Mouse (Mus musculus): ENCODE measurements around the gene Scnm1. TPM values are rescaled to one million over a fixed set of nuclear protein-coding genes. Genes with fewer than 3 reads are reported as not detected.
A peak's percentile ranks its signal among the peaks of the same experiment; 100 is the strongest.

Gene Scnm1
- total and polyA plus RNA-seq, 3 experiments, result 28.3 to 46.8 (median 32.1) TPM

DNA sequence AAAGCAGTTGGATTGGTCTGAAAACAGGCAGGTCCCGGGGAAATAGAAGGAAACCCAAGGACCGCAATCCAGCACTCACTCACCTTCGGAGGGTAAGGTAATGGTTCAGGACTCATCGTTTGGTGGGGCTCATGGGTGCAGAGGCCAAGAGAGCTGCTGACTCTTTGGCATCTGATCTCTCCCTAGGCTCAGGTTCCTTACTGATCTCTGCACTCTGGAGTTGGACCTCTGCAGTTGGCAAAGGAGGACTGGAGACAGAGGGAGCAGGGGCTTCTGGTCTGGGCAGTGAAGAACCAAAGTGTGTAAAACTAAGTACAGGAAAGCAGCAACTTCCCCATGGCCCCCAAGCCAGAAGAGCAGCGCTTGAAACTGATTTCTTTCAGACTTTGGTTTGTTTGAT is 3.7 kb downstream of the Scnm1 start:
- H3K27me3 ChIP-seq (ENCODE audit: control insufficient read depth, insufficient read depth, low read length), result no peaks in the 10 kb centered on the region
- 84% methylated on average over 5 of the region's 5 CpGs for WGBS
- TF ChIP-seq POLR2A (IDR thresholded peaks at IDR 0.05; ENCODE audit: insufficient read depth, low read depth, low read length) (no peak), EP300 (IDR thresholded peaks at IDR 0.05; ENCODE audit: insufficient read depth, low read depth, low read length) (no peak), CTCF (IDR thresholded peaks at IDR 0.05) (no peak)
- H3K36me3 ChIP-seq (ENCODE audit: control insufficient read depth, insufficient read depth, low read length), result no peaks in the 10 kb centered on the region; the same call in 1 of the 2 replicates
- H3K79me2 ChIP-seq (replicated peaks; ENCODE audit: control insufficient read depth, insufficient read depth, low read length), result no peaks in the 10 kb centered on the region
- no peak for DNase-seq
- H3K4me1 ChIP-seq (ENCODE audit: control insufficient read depth, insufficient read depth, low read length), result peaks cover 3% of the 10 kb centered on the region
- H3K4me3 ChIP-seq, result no peak overlapping the region
- H3K9ac ChIP-seq (ENCODE audit: low read depth, low read length), result no peak overlapping the region
- intact Hi-C loops (cut with DNase I), result no loop called here
- H3K27ac ChIP-seq, result no peak overlapping the region; the same call in 1 of the 2 replicates

DNA sequence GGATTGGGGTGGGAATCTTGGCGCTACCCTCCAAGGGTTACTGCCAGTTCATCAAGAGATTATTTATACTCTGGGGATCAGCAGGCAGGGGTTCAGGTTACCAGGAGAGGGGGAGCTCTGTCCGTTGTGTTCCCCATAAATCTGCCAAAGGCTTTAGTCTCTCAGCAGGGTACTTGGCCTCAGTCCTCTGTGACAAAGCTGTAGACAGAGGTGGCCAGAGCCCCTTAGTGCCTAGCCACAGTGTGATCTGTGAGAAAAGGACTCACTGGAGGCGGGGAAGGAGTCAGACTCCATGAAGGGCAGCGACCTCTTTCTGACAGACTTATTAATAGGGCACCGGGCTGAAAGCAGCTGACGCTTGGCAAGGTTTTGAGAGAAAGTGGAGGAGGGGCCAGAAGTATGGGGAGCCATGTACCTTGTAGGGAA is 4.6 kb downstream of the Scnm1 start:
- peaks cover 3% of the 10 kb centered on the region for H3K4me1 ChIP-seq (ENCODE audit: control insufficient read depth, insufficient read depth, low read length)
- intact Hi-C loops (cut with DNase I), result no loop called here
- H3K36me3 ChIP-seq (ENCODE audit: control insufficient read depth, insufficient read depth, low read length), result no peaks in the 10 kb centered on the region; the same call in 1 of the 2 replicates
- peak overlapping the region; percentile 82 for H3K27ac ChIP-seq
- H3K79me2 ChIP-seq (replicated peaks; ENCODE audit: control insufficient read depth, insufficient read depth, low read length), result no peaks in the 10 kb centered on the region
- no peaks in the 10 kb centered on the region for H3K27me3 ChIP-seq (ENCODE audit: control insufficient read depth, insufficient read depth, low read length)
- 55% methylated on average over 6 of the region's 6 CpGs for WGBS
- no peak for TF ChIP-seq POLR2A (IDR thresholded peaks at IDR 0.05; ENCODE audit: insufficient read depth, low read depth, low read length)
- no peak for TF ChIP-seq EP300 (IDR thresholded peaks at IDR 0.05; ENCODE audit: insufficient read depth, low read depth, low read length)
- TF ChIP-seq CTCF (IDR thresholded peaks at IDR 0.05), result peak; percentile 18; the same call in 1 of the 2 replicates
- peak overlapping the region; percentile 11; the same call in 1 of the 2 replicates for H3K9ac ChIP-seq (ENCODE audit: low read depth, low read length)
- H3K4me3 ChIP-seq, result no peak overlapping the region
- peak; percentile 51 to 65 for DNase-seq

DNA sequence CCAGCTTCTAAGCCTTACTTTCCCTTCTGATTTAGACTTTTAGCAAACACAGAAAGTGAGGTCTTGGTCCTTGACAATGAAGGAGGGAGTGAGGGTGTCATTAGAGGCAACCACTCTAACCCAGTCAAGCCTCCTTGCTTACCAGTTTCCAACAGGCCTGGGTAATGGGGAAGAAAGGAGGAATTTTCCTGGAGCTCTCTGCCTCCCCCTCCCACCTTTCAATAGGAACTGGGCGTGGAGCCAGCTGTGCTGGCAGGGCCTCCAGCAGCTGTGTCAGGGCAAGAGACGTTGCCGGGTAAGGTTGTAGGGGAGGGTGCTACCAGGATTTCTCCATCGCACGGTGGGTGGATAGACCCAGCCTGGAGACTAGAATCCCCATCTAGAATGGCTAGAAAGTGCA is 8.8 kb downstream of the Scnm1 start:
- Histone ChIP-seq H3K36me3 (ENCODE audit: control insufficient read depth, insufficient read depth, low read length) (no peaks in the 10 kb centered on the region; the same call in 1 of the 2 replicates), H3K9ac (ENCODE audit: low read depth, low read length) (no peak overlapping the region), H3K4me1 (ENCODE audit: control insufficient read depth, insufficient read depth, low read length) (no peaks in the 10 kb centered on the region; the same call in 1 of the 2 replicates), H3K27me3 (ENCODE audit: control insufficient read depth, insufficient read depth, low read length) (no peaks in the 10 kb centered on the region), H3K27ac (peak overlapping the region; percentile 43; the same call in 1 of the 2 replicates), H3K79me2 (replicated peaks; ENCODE audit: control insufficient read depth, insufficient read depth, low read length) (no peaks in the 10 kb centered on the region), H3K4me3 (no peak overlapping the region)
- intact Hi-C loops (cut with DNase I), result no loop called here
- peak; percentile 55 to 57 for DNase-seq
- no peak for TF ChIP-seq EP300 (IDR thresholded peaks at IDR 0.05; ENCODE audit: insufficient read depth, low read depth, low read length)
- TF ChIP-seq CTCF (IDR thresholded peaks at IDR 0.05), result no peak
- TF ChIP-seq POLR2A (IDR thresholded peaks at IDR 0.05; ENCODE audit: insufficient read depth, low read depth, low read length), result no peak
- WGBS, result 5% methylated on average over 5 of the region's 5 CpGs

DNA sequence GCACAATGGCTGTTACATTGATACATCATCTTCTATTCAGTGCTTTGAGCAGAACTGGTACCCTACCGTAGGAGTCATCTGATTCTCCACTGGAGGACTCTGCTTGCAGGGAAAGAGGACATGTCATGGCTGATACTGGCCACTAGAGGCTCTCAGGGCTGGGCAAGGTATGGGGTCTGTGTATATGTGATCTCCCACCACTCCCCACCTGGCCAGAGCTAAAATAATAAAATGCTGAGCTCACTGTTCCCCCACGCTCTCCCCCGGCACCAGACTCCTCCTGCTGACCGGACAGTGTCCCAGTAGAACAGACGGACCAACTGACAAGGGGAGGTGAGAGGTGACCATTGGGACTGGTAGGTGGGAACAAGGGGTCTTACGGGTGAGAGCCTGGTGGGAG is 9.6 kb downstream of the Scnm1 start, which contains the start of gene Tmod4:
Gene Tmod4 (plus strand): TSS at position 231 of the 400 bp plus-strand sequence.
- Histone ChIP-seq H3K27ac (peak within 1 kb of the TSS; percentile 43), H3K27me3 (ENCODE audit: control insufficient read depth, insufficient read depth, low read length) (no peaks in the 10 kb centered on the region), H3K79me2 (replicated peaks; ENCODE audit: control insufficient read depth, insufficient read depth, low read length) (no peaks in the 10 kb centered on the region), H3K4me1 (ENCODE audit: control insufficient read depth, insufficient read depth, low read length) (no peaks in the 10 kb centered on the region; the same call in 1 of the 2 replicates), H3K36me3 (ENCODE audit: control insufficient read depth, insufficient read depth, low read length) (no peaks in the 10 kb centered on the region; the same call in none of the 2 replicates), H3K4me3 (no peak within 1 kb of the TSS), H3K9ac (ENCODE audit: low read depth, low read length) (peak within 1 kb of the TSS; percentile 41)
- intact Hi-C loops (cut with DNase I), result no loop called here
- TF ChIP-seq POLR2A (IDR thresholded peaks at IDR 0.05; ENCODE audit: insufficient read depth, low read depth, low read length) (no peak), CTCF (IDR thresholded peaks at IDR 0.05) (peak; percentile 72)
- WGBS, result 68% methylated on average over 6 of the region's 6 CpGs
- no peak for DNase-seq

DNA sequence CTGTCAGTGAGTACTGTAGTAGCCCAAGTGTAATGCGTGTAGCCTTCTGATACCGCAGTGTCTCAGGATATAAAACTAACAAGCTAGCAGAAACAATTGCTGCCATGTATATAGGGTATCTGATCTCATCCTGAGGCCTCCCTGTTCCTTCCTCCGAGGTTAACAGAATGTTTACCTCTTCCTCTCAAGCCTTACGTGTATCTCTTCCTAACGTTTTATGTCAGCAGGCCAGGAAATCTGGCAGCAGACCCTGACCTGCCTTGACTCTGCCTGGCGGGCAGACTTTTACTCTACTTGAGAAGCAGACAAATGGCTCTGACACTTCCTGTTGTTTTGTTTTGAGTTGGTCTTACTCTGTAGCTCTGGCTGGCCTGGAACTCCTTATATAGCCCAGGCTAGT is 12.2 kb downstream of the Scnm1 start:
- 50% methylated on average over 6 of the region's 6 CpGs for WGBS
- no peak for DNase-seq
- H3K4me1 ChIP-seq (ENCODE audit: control insufficient read depth, insufficient read depth, low read length), result no peaks in the 10 kb centered on the region; the same call in 1 of the 2 replicates
- no peak overlapping the region for H3K9ac ChIP-seq (ENCODE audit: low read depth, low read length)
- no peaks in the 10 kb centered on the region for H3K27me3 ChIP-seq (ENCODE audit: control insufficient read depth, insufficient read depth, low read length)
- no peaks in the 10 kb centered on the region for H3K79me2 ChIP-seq (replicated peaks; ENCODE audit: control insufficient read depth, insufficient read depth, low read length)
- H3K36me3 ChIP-seq (ENCODE audit: control insufficient read depth, insufficient read depth, low read length), result no peaks in the 10 kb centered on the region; the same call in none of the 2 replicates
- H3K4me3 ChIP-seq, result no peak overlapping the region
- peak overlapping the region; percentile 4; the same call in 1 of the 2 replicates for H3K27ac ChIP-seq
- TF ChIP-seq POLR2A (IDR thresholded peaks at IDR 0.05; ENCODE audit: insufficient read depth, low read depth, low read length), result no peak
- no peak for TF ChIP-seq CTCF (IDR thresholded peaks at IDR 0.05)
- no peak for TF ChIP-seq EP300 (IDR thresholded peaks at IDR 0.05; ENCODE audit: insufficient read depth, low read depth, low read length)
- intact Hi-C loops (cut with DNase I), result no loop called here

DNA sequence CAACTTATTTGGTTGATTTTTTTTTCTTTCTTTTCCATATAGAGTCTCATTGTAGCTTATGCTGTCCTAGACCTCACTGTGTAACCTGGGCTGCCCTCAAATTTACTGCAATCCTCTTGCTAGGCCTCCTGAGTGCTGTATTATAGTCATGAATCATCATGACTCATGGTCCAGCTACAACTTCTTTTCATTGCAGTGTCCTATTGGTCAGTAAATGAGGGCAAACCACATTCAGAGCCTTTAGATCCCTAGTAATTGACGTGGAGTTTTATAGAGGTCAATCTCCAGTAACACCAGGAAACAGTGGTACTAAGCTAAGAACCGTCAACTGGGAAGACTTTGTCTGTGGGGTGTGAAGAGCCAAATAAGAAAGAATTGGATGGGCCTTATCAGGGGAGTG is 16.1 kb downstream of the Scnm1 start:
- H3K27me3 ChIP-seq (ENCODE audit: control insufficient read depth, insufficient read depth, low read length), result no peaks in the 10 kb centered on the region
- TF ChIP-seq EP300 (IDR thresholded peaks at IDR 0.05; ENCODE audit: insufficient read depth, low read depth, low read length) (no peak), POLR2A (IDR thresholded peaks at IDR 0.05; ENCODE audit: insufficient read depth, low read depth, low read length) (no peak), CTCF (IDR thresholded peaks at IDR 0.05) (no peak)
- WGBS, result 73% methylated on average over 2 of the region's 2 CpGs
- intact Hi-C loops (cut with DNase I), result no loop called here
- no peaks in the 10 kb centered on the region for H3K79me2 ChIP-seq (replicated peaks; ENCODE audit: control insufficient read depth, insufficient read depth, low read length)
- H3K36me3 ChIP-seq (ENCODE audit: control insufficient read depth, insufficient read depth, low read length), result no peaks in the 10 kb centered on the region; the same call in none of the 2 replicates
- DNase-seq, result no peak
- no peak overlapping the region for H3K27ac ChIP-seq
- no peak overlapping the region for H3K4me3 ChIP-seq
- no peak overlapping the region for H3K9ac ChIP-seq (ENCODE audit: low read depth, low read length)
- no peaks in the 10 kb centered on the region; the same call in 1 of the 2 replicates for H3K4me1 ChIP-seq (ENCODE audit: control insufficient read depth, insufficient read depth, low read length)
